Mouse (Mus musculus) midbrain, postnatal 0 days (tissue): ENCODE measurements around the gene Mfsd4b3. TPM values are rescaled to one million over a fixed set of nuclear protein-coding genes. Genes with fewer than 3 reads are reported as not detected.
"Not testable (repeated sequence)": the region's sequence is repeated elsewhere in the genome, so short reads cannot be mapped to it uniquely, and the experiment has no call there.

Source experiments
- ATAC-seq: fragments of 200-750 bp; cut with Nextera tagmentation; 2 replicates; pipeline ENCODE4 v1.8.0; 2017; ENCODE audit warnings: moderate number of reproducible peaks, mild to moderate bottlenecking, moderate TSS enrichment, moderate library complexity; ENCODE audit not compliant: low FRiP score
- DNase-seq: peaks from one replicate; pipeline ENCODE4 v3.0.0-alpha.2; 2015; ENCODE audit warnings: low spot score
- H3K27ac ChIP-seq: fragments of 300-500 bp; sonication (generic); 2 replicates; pipeline ENCODE4 v1.5.1; 2014; ENCODE audit warnings: low read depth, mild to moderate bottlenecking, low read length, mixed read lengths
- H3K27me3 ChIP-seq: fragments of 300-500 bp; sonication (generic); 2 replicates; pipeline ENCODE4 v1.6.1; 2014; ENCODE audit warnings: low read length, control low read depth, mixed read lengths; ENCODE audit not compliant: insufficient read depth
- H3K36me3 ChIP-seq: fragments of 300-500 bp; sonication (generic); 2 replicates; pipeline ENCODE4 v1.6.1; 2014; ENCODE audit warnings: low read length, control low read depth, mixed read lengths; ENCODE audit not compliant: insufficient read depth
- H3K4me1 ChIP-seq: fragments of 300-500 bp; sonication (generic); 2 replicates; pipeline ENCODE4 v1.6.1; 2014; ENCODE audit warnings: mild to moderate bottlenecking, control low read depth, antibody characterized with exemption, low read length, mixed read lengths; ENCODE audit not compliant: insufficient read depth
- H3K4me2 ChIP-seq: fragments of 300-500 bp; sonication (generic); 2 replicates; pipeline ENCODE4 v1.6.1; 2014; ENCODE audit warnings: low read depth, mild to moderate bottlenecking, low read length, mixed read lengths; ENCODE audit not compliant: poor library complexity, severe bottlenecking
- H3K4me3 ChIP-seq: fragments of 300-500 bp; sonication (generic); 2 replicates; pipeline ENCODE4 v1.5.1; 2014; ENCODE audit warnings: low read depth, mild to moderate bottlenecking, low read length, moderate library complexity
- H3K9ac ChIP-seq: fragments of 300-500 bp; sonication (generic); replicated peaks from 2 replicates; pipeline ENCODE4 v1.6.1; 2014; ENCODE audit warnings: mild to moderate bottlenecking, low read length, moderate library complexity, mixed read lengths; ENCODE audit not compliant: poor library complexity, severe bottlenecking
- H3K9me3 ChIP-seq: fragments of 300-500 bp; sonication (generic); 2 replicates; pipeline ENCODE4 v1.6.1; 2016; ENCODE audit warnings: low read length, control low read depth
- CTCF ChIP-seq: IDR thresholded peaks from 2 replicates; pipeline ENCODE4 v1.5.1; 2016; ENCODE audit warnings: antibody characterized with exemption, mild to moderate bottlenecking
- WGBS: fragments of 180-500 bp; shearing (Covaris S2); extraction: QIAGEN DNeasy Blood & Tissue Kit; methylation state at CpG from one replicate; pipeline ENCODE4 v1.1.7; 2014; 5-methylcytosine and 5-hydroxymethylcytosine counted together
- polyA plus RNA-seq: library from polyadenylated mRNA; unstranded; fragments of >200 nt; fragmentation: Nextera tagmentation; extraction: Ambion mirVana; gene quantifications from 2 replicates; pipeline ENCODE4 v1.2.1, GENCODE M21; 2015
- total RNA-seq: library from RNA; depleted of rRNA; stranded (reverse); fragments of >200 nt; gene quantifications from 2 replicates; pipeline ENCODE4 v1.2.3, GENCODE M21; 2014; rRNA removed

Gene Mfsd4b3
- total RNA-seq: not detected in 2 replicates
- polyA plus RNA-seq: not detected in 2 replicates

- Histone ChIP-seq H3K9me3 (no peaks in the 10 kb centered on the region), H3K36me3 (no peaks in the 10 kb centered on the region), H3K9ac (peak within 1 kb of the TSS; percentile 13), H3K4me3 (peak within 1 kb of the TSS; percentile 38), H3K4me2 (peak within 1 kb of the TSS; percentile 68), H3K27ac (no peak within 1 kb of the TSS), H3K27me3 (0 out of 2 replicates have a peak, but pooled peaks cover 5% of the 10 kb centered on the region), H3K4me1 (no peaks in the 10 kb centered on the region)
- ATAC-seq (peak; percentile 98), DNase-seq (peak; percentile 97)
- whole genome bisulfite sequencing: under 1% methylated on average over 38 of the region's 38 CpGs
- TF ChIP-seq CTCF: peak; percentile 91
These were observed at the start of gene Mfsd4b3 for GRCm38 (mm10) chr10:39959761-39960440. Gene Mfsd4b3 (minus strand): TSS chr10:39960153.

DNA sequence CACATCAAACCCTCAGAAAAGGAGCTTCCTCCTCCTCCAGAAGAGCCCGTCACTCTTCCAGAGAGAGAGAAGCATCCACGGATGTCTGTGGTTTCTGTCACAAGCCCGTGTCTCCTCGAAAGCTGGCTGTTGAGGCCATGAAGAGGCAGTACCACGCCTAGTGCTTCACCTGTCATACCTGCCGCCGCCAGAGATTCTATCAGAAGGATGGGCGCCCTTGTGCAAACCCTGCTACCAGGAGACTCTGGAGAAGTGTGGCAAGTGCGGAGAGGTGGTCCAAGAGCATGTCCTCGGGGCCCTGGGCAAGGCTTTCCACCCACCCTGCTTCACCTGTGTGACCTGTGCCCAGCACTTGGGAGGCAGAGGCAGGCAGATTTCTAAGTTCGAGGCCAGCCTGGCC is 49.6 kb upstream of the Mfsd4b3 start:
- Histone ChIP-seq H3K27me3 (no peaks in the 10 kb centered on the region), H3K4me1 (no peaks in the 10 kb centered on the region), H3K4me3 (no peak overlapping the region), H3K27ac (no peak overlapping the region), H3K9me3 (no peaks in the 10 kb centered on the region), H3K36me3 (no peaks in the 10 kb centered on the region), H3K9ac (no peak overlapping the region), H3K4me2 (no peak overlapping the region)
- ATAC-seq (no peak), DNase-seq (no peak)
- 88% methylated on average over 11 of the region's 11 CpGs for WGBS
- TF ChIP-seq CTCF: no peak

DNA sequence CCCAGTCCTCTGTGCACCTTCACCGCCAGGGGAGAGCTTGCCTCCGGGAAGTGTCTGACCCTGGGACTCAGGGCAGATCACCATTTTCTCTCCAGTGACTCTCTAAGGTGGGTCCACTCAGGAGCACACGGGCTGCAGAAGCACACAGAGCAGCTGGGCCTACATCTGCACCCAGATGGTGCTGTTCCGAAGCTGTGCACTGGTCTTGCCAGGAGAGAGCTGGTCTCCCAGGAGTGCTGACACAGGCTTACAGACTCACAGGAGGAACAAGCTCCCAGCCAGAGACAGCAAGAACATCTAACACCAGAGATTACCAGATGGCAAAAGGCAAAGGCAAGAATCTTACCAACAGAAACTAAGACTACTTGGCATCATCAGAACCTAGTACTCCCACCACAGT is 48.9 kb upstream of the Mfsd4b3 start:
- H3K4me1 ChIP-seq, H3K9me3 ChIP-seq, H3K27me3 ChIP-seq, H3K9ac ChIP-seq, H3K27ac ChIP-seq, H3K36me3 ChIP-seq, H3K4me3 ChIP-seq, DNase-seq, H3K4me2 ChIP-seq, ATAC-seq: not testable (repeated sequence)
- 83% methylated on average over 4 of the region's 4 CpGs for WGBS

- H3K27me3 ChIP-seq: no peaks in the 10 kb centered on the region
- H3K4me2 ChIP-seq: no peak overlapping the region
- WGBS: 91% methylated on average over 4 of the region's 4 CpGs
- no peak overlapping the region for H3K4me3 ChIP-seq
- no peaks in the 10 kb centered on the region for H3K9me3 ChIP-seq
- no peak for TF ChIP-seq CTCF
- no peak for DNase-seq
- H3K4me1 ChIP-seq: no peaks in the 10 kb centered on the region
- no peaks in the 10 kb centered on the region for H3K36me3 ChIP-seq
- ATAC-seq: no peak
- H3K9ac ChIP-seq: no peak overlapping the region
- no peak overlapping the region for H3K27ac ChIP-seq
These were observed 48.0 kb upstream of the Mfsd4b3 start for GRCm38 (mm10) chr10:40007953-40008352.

- H3K27me3 ChIP-seq: no peaks in the 10 kb centered on the region
- TF ChIP-seq CTCF: no peak
- ATAC-seq (no peak), DNase-seq (no peak)
- H3K9ac ChIP-seq: no peak overlapping the region
- no peaks in the 10 kb centered on the region for H3K4me1 ChIP-seq
- H3K9me3 ChIP-seq: no peaks in the 10 kb centered on the region
- no peaks in the 10 kb centered on the region for H3K36me3 ChIP-seq
- no peak overlapping the region for H3K4me2 ChIP-seq
- H3K27ac ChIP-seq: no peak overlapping the region
- H3K4me3 ChIP-seq: no peak overlapping the region
- 56% methylated on average over 10 of the region's 10 CpGs for WGBS
These were observed 47.0 kb upstream of the Mfsd4b3 start for GRCm38 (mm10) chr10:40006963-40007362.

DNA sequence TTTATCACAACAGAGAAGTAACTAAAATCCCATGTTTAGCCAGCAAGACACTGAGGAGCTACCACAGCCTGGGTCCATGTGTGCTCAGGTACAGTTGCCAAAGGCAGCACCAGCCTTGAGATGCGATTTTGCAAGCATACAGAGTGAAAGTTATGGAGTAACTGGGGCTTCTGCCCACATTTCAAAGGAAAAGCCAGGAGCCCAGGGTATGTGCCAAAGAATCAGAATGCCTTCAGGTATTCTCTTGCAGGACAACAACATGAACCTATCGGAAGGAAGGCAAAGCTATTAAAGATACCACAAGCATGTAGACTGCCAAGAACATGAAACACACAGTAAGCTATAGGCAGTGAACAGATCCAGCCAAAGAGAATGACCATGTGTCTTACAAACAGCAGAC is 40.8 kb upstream of the Mfsd4b3 start:
- Histone ChIP-seq H3K4me1 (no peaks in the 10 kb centered on the region), H3K4me2 (no peak overlapping the region), H3K27me3 (no peaks in the 10 kb centered on the region), H3K9ac (no peak overlapping the region), H3K36me3 (no peaks in the 10 kb centered on the region), H3K9me3 (no peaks in the 10 kb centered on the region), H3K4me3 (no peak overlapping the region), H3K27ac (no peak overlapping the region)
- DNase-seq: no peak
- no peak for TF ChIP-seq CTCF
- WGBS: 97% methylated on average over 2 of the region's 2 CpGs
- no peak for ATAC-seq
